10 mouse cellular contexts compared by ENCODE assay signal in genomic region chr6:38847447-38847846, GRCm38 (mm10). TPM values are rescaled to one million over a fixed set of nuclear protein-coding genes. Genes with fewer than 3 reads are reported as not detected.
DNase-seq lines count a peak whose midpoint lies in the region; ATAC-seq and TF ChIP-seq lines count a peak whose summit lies in the region.
"Had no signal": no experiment of that assay in that cellular context is flagged by ENCODE, and none has a peak within 500 bp of the region (broad histone marks: within the 10 kb centered on the region; RNA-seq: fewer than 3 reads in every experiment).

No protein-coding gene starts in this region.

- peaks cover 69% of the 10 kb centered on the region for H3K4me1 ChIP-seq in heart, postnatal 0 days (ENCODE audit: control insufficient read depth, insufficient read depth)
- H3K4me1 ChIP-seq in limb, embryonic 13.5 days = peaks cover 68% of the 10 kb centered on the region
- peaks cover 55% of the 10 kb centered on the region for H3K4me1 ChIP-seq in neural tube, embryonic 15.5 days

- H3K27ac ChIP-seq in heart, postnatal 0 days (ENCODE audit: low read depth) = peak overlapping the region; percentile 63
- H3K27ac ChIP-seq in left cerebral cortex, adult 2 months = peak overlapping the region; percentile 61
- peak overlapping the region; percentile 69; the same call in 1 of the 2 replicates for H3K27ac ChIP-seq in limb, embryonic 13.5 days
- 0 out of 2 replicates have a peak overlapping the region, but pooled peaks have one; percentile 41 for H3K27ac ChIP-seq in neural tube, embryonic 15.5 days (replicated peaks)
- H3K27ac ChIP-seq: neural tube, embryonic 12.5 days had no signal

- no peak overlapping the region for H3K4me3 ChIP-seq in heart, postnatal 0 days (ENCODE audit: low read depth, low read length)
- no peak overlapping the region for H3K4me3 ChIP-seq in left cerebral cortex, adult 2 months
- no peak overlapping the region for H3K4me3 ChIP-seq in limb, embryonic 13.5 days
- no peak overlapping the region for H3K4me3 ChIP-seq in neural tube, embryonic 15.5 days (replicated peaks)
- H3K4me3 ChIP-seq: neural tube, embryonic 12.5 days had no signal

- H3K36me3 ChIP-seq in heart, postnatal 0 days (replicated peaks; ENCODE audit: control insufficient read depth, insufficient read depth, low read length) = no peaks in the 10 kb centered on the region
- H3K36me3 ChIP-seq in limb, embryonic 13.5 days = no peaks in the 10 kb centered on the region
- no peaks in the 10 kb centered on the region for H3K36me3 ChIP-seq in neural tube, embryonic 15.5 days
- H3K36me3 ChIP-seq: neural tube, embryonic 12.5 days had no signal

- H3K9ac ChIP-seq in heart, postnatal 0 days (replicated peaks; ENCODE audit: low read depth, low read length) = 0 out of 2 replicates have a peak overlapping the region, but pooled peaks have one; percentile 21
- H3K9ac ChIP-seq in limb, embryonic 13.5 days = no peak overlapping the region
- H3K9ac ChIP-seq in neural tube, embryonic 15.5 days (replicated peaks) = no peak overlapping the region
- H3K9ac ChIP-seq: neural tube, embryonic 12.5 days had no signal

- no peak for TF ChIP-seq EP300 in heart, postnatal 0 days (IDR thresholded peaks at IDR 0.05; ENCODE audit: low read depth)

- no peak for DNase-seq in heart, postnatal 0 days (ENCODE audit: low spot score)
- no peak for DNase-seq in heart, postnatal 25 days (ENCODE audit: low spot score)
- no peak for DNase-seq in left cerebral cortex, adult 2 months (ENCODE audit: extremely low spot score in 1 of 2, low spot score in 2 of 2)
- no peak for DNase-seq in left cerebral cortex, postnatal 25 days (ENCODE audit: low spot score in 2 of 2)
- DNase-seq in adipocyte (ENCODE audit: low spot score) = no peak
- DNase-seq: adrenal gland, postnatal 14 days had no signal

- H3K4me2 ChIP-seq in heart, postnatal 0 days (ENCODE audit: low read depth, low read length) = no peak overlapping the region
- no peak overlapping the region for H3K4me2 ChIP-seq in limb, embryonic 13.5 days (replicated peaks)
- H3K4me2 ChIP-seq in neural tube, embryonic 15.5 days = no peak overlapping the region
- H3K4me2 ChIP-seq: neural tube, embryonic 12.5 days had no signal

- ATAC-seq in heart, postnatal 0 days (ENCODE audit: insufficient read depth, low read depth) = 0 out of 2 replicates have a peak, but pooled peaks have one; percentile 22
- no peak for ATAC-seq in limb, embryonic 13.5 days (ENCODE audit: low FRiP score, low read depth)
- ATAC-seq in neural tube, embryonic 15.5 days (ENCODE audit: low FRiP score) = no peak

- intact Hi-C loops in heart, postnatal 25 days (cut with DNase I) = no loop called here
- intact Hi-C loops in left cerebral cortex, adult 2 months (cut with DNase I) = no loop called here
- intact Hi-C loops in left cerebral cortex, postnatal 25 days (cut with DNase I) = no loop called here

- no peaks in the 10 kb centered on the region for H3K27me3 ChIP-seq in heart, postnatal 0 days (ENCODE audit: control insufficient read depth, insufficient read depth, low read length)
- no peaks in the 10 kb centered on the region for H3K27me3 ChIP-seq in limb, embryonic 13.5 days
- no peaks in the 10 kb centered on the region for H3K27me3 ChIP-seq in neural tube, embryonic 15.5 days (replicated peaks)
- H3K27me3 ChIP-seq: CH12.LX; neural tube, embryonic 12.5 days had no signal

- WGBS in heart, postnatal 0 days = 15% methylated on average over 1 of the region's 1 CpGs
- WGBS in limb, embryonic 13.5 days = 23% methylated on average over 1 of the region's 1 CpGs
- WGBS in neural tube, embryonic 15.5 days = 48% methylated on average over 1 of the region's 1 CpGs

- no peaks in the 10 kb centered on the region for H3K9me3 ChIP-seq in heart, postnatal 0 days (replicated peaks; ENCODE audit: control insufficient read depth, low read length)
- H3K9me3 ChIP-seq in limb, embryonic 13.5 days = no peaks in the 10 kb centered on the region
- no peaks in the 10 kb centered on the region for H3K9me3 ChIP-seq in neural tube, embryonic 15.5 days (replicated peaks)
- H3K9me3 ChIP-seq: neural tube, embryonic 12.5 days had no signal

- no peak for TF ChIP-seq CTCF in heart, postnatal 0 days (IDR thresholded peaks at IDR 0.05; ENCODE audit: low read depth)
- no peak for TF ChIP-seq CTCF in left cerebral cortex, adult 2 months (IDR thresholded peaks at IDR 0.05)

RNA-seq across cellular contexts. Expression of gene Tbxas1, which starts 27.8 kb away (rescaled TPM):
- total RNA-seq in heart, postnatal 0 days (2014; rRNA removed; ENCODE audit: low replicate concordance) = 0.77 and 1.6 TPM in 2 replicates
- 0.64 and 0.74 TPM in 2 replicates for polyA plus RNA-seq in heart, postnatal 0 days (2015; fragmentation: Nextera tagmentation; extraction: Ambion mirVana)
- 1 to 10 TPM; 1.8 to 2.0 TPM for total RNA-seq in heart, postnatal 25 days (2021)
- total RNA-seq in left cerebral cortex, adult 2 months (2021) = 1 to 10 TPM; 2.2 to 2.6 TPM
- 1 to 10 TPM; 3.0 to 3.3 TPM for total RNA-seq in left cerebral cortex, postnatal 25 days (2021)
- polyA plus RNA-seq in limb, embryonic 13.5 days (2015; fragmentation: Nextera tagmentation; extraction: Ambion mirVana) = 1.5 and 1.9 TPM in 2 replicates
- 2.4 and 2.5 TPM in 2 replicates for polyA plus RNA-seq in neural tube, embryonic 15.5 days (2015; fragmentation: Nextera tagmentation; extraction: Ambion mirVana)
- total RNA-seq: CH12.LX had no signal

RNA-seq across cellular contexts. Expression of gene Hipk2, which starts 28.5 kb away (rescaled TPM):
- total RNA-seq in heart, postnatal 0 days (2014; rRNA removed; ENCODE audit: low replicate concordance) = 39.2 and 45.0 TPM in 2 replicates
- 9.4 and 9.8 TPM in 2 replicates for polyA plus RNA-seq in heart, postnatal 0 days (2015; fragmentation: Nextera tagmentation; extraction: Ambion mirVana)
- 10 to 100 TPM; 97.0 to 99.4 TPM for total RNA-seq in heart, postnatal 25 days (2021)
- 10 to 100 TPM; 54.7 to 61.3 TPM for total RNA-seq in left cerebral cortex, adult 2 months (2021)
- 10 to 100 TPM; 48.8 to 59.7 TPM for total RNA-seq in left cerebral cortex, postnatal 25 days (2021)
- 19.6 and 19.8 TPM in 2 replicates for polyA plus RNA-seq in limb, embryonic 13.5 days (2015; fragmentation: Nextera tagmentation; extraction: Ambion mirVana)
- polyA plus RNA-seq in neural tube, embryonic 15.5 days (2015; fragmentation: Nextera tagmentation; extraction: Ambion mirVana) = 32.9 and 33.0 TPM in 2 replicates
